Mouse (Mus musculus) frontal cortex, postnatal 36 days (tissue): ENCODE results near the gene Irs2.

Experiments
- DNase-seq, 2 experiments: peaks; one replicate each; pipeline ENCODE4 v3.0.0; 2022; ENCODE audit warnings: low spot score in 2 of 2

Gene Irs2

DNA sequence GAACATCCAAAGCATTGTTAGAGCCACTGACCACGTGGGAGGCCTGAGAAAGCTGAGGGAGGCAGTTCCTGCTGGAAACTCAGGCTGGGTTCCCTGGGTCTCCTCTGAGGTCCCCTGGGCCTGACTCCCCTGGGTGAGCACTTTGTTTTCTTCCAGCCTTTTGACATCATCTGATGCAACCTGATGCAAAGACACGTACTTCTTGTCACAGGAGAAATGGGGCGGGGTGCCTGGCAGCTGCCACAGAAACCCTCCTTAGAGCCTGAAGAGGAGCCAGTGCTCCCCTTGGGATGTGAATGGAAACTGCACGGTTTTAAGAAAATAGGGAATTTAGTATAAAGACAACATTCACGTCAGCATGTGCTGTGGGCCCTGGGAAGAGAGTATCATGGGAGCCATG, 55.6 kb downstream of the Irs2 start:
- no peak for DNase-seq

- DNase-seq = no peak
These were observed 56.0 kb downstream of the Irs2 start for GRCm38 (mm10) chr8:10952235-10952634.

DNA sequence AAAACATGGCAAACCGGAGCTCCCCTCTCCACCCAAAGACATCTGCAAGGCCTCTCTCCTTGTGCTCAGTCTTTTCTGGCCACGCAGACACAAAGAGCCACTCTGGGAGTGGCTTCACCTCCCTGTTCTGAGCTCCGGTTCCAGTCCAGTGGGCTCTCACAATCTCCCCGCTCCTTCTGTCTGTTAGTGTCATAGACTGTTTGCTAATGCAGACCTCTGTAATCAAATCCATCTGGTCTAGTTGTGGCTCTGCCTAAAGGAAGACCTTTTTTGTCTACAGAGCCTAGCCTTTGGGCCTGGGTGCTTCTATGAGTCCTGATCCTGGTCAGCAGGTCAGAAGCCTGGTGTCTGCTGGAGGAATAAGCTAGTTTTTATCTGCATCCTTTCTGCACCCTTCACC, 56.7 kb downstream of the Irs2 start:
- no peak for DNase-seq

DNA sequence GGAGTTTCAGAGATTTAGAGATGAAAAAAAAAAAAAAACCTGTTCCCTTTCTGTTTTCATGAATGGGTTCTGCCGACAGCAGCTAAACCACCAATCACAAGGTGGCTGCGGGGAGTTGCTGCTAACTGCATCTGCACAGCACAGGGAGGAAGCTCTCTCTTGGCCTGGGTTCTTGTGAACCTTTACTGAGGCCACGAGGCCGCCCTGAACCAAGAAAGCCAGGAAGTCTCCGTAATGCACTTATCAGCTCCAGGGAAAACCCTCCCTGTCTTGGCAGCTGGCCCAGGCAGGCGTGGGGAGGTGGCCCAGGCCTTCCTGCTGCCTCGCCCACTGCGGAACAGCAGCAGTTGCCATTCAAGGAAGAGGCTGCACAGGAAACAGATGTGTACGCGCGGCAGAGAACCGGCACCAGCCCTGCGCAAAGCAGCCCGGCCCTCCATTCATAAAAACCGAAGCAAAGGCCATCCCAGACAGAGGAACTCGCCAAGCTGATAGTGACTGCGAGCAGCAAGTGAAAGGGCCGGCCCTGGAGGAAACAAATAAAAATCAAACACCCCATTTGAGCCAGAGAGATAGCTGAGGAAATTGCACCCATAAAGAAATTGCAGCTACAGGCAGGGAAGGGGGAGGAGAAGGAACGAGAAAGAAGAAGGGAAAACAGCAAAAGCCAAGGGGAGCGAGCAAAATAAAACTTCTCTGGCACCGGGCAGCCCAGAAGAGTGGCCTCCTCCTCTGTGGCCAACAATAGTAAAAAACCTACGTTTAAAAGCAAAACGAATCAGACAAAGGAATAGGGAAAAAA, 62.1 kb downstream of the Irs2 start:
- DNase-seq = peak; percentile 78 to 84

- DNase-seq = no peak
These were observed 62.8 kb downstream of the Irs2 start for GRCm38 (mm10) chr8:10945490-10945889.

DNA sequence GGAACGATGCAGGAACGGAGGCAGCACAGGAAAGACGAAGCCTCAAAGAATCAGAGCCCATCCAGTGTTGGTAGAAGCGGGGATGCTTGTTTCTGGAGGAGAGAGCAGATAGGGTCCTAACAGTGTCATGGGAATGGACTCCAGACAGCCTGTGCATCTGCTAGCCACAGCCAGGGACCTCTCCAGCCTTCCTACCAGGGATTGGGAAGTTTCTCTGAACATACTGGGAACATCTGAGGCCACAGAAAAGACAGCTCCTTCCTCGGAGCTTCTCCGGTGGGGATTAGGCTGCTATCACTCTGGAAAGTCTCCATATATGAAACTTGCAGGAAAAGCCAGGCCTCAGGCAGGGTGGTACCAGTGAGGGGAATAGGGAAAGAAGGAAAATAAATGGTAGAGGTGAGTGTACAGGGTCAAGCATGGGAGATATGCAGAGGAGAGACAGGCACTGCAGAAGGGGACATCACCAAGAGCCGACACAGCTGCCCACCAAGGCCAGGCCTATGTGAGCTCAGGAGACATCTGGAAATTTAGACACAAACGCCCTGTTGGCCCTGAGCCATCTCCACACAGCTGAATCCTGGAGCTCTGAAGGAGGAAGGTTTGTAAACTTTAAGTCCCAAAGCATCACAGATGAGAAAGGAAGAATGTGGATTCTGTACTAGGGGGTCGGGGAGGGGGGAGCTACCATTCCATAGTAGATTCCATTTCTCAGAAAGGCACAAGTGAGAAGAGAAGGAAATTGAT, 64.8 kb downstream of the Irs2 start:
- DNase-seq = no peak

DNA sequence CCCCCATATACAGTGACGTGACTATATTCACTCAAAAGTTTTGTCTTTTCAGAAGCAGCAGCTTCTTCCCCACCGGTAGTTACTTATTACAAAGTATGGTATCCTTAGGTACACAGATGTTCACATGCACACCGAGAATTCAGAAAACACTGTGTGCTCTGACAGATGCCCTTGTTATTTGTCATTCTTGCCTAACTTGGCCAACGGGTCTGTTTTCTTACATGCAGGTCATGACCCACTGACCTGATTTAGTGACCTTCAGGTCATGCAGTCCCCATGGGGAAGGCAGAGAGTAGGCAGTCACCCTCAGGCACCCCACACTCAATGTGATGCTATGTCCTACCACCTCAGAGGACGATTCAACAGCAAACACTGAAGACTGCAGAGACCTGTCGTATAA, 68.4 kb downstream of the Irs2 start:
- no peak for DNase-seq

- no peak for DNase-seq
These were observed 69.0 kb downstream of the Irs2 start for GRCm38 (mm10) chr8:10939210-10939782.

DNA sequence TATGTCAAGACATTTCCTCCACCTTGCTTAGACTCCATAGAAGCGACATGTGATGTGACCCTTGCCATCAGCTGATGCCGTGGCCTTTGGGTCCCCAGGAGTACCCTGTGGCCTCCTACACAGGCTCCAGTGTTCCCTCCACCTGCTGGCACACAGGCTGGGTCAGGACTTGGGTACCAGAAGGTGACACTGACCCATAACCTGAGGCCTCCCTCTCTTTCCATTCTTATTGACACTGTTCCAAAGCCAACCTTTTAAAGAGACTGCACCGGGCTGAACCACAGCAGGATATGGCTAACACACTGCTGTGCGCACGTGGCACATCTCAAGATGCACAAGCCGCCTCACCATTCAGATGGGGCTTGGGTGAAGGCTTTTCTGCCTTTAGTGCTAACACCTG, 70.0 kb downstream of the Irs2 start:
- DNase-seq = no peak

GRCm38 (mm10) chr8:10936646-10937045, 71.6 kb downstream of the Irs2 start:
- DNase-seq = no peak

GRCm38 (mm10) chr8:10935231-10935630, 73.0 kb downstream of the Irs2 start:
- DNase-seq = no peak
